Mouse (Mus musculus) ES-E14 (cell line): ENCODE data around the gene Notum.

Experiments
- CHD2 ChIP-seq: IDR thresholded peaks from 2 replicates; pipeline ENCODE4 v1.6.1; 2014; ENCODE audit warnings: mild to moderate bottlenecking, low read depth, low read length, inconsistent platforms
- HCFC1 ChIP-seq: IDR thresholded peaks from 2 replicates; pipeline ENCODE4 v1.6.1; 2012; ENCODE audit warnings: low read length, inconsistent platforms, borderline replicate concordance; ENCODE audit not compliant: insufficient read depth
- MAFK ChIP-seq: IDR thresholded peaks from 2 replicates; pipeline ENCODE4 v1.6.1; 2014; ENCODE audit warnings: mild to moderate bottlenecking, low read depth, low read length, inconsistent platforms; ENCODE audit not compliant: insufficient read depth
- ZC3H11A ChIP-seq: IDR thresholded peaks from 2 replicates; pipeline ENCODE4 v1.6.1; 2012; ENCODE audit warnings: low read depth, mild to moderate bottlenecking, inconsistent platforms, low read length, borderline replicate concordance
- ZNF384 ChIP-seq: IDR thresholded peaks from 2 replicates; pipeline ENCODE4 v1.6.1; 2012; ENCODE audit warnings: low read depth, low read length, inconsistent platforms

GRCm38 (mm10) chr11:120707969-120708368, 47.0 kb upstream of the Notum start:
- no peak for TF ChIP-seq ZNF384
- TF ChIP-seq HCFC1, result no peak
- no peak for TF ChIP-seq MAFK
- no peak for TF ChIP-seq ZC3H11A
- no peak for TF ChIP-seq CHD2
